Mouse (Mus musculus): ENCODE results near the gene Plekhs1. TPM values are rescaled to one million over a fixed set of nuclear protein-coding genes. Genes with fewer than 3 reads are reported as not detected.

Plekhs1 gene
- polyA plus RNA-seq, 1 experiment from 2014 or later, result 0.99 TPM

DNA sequence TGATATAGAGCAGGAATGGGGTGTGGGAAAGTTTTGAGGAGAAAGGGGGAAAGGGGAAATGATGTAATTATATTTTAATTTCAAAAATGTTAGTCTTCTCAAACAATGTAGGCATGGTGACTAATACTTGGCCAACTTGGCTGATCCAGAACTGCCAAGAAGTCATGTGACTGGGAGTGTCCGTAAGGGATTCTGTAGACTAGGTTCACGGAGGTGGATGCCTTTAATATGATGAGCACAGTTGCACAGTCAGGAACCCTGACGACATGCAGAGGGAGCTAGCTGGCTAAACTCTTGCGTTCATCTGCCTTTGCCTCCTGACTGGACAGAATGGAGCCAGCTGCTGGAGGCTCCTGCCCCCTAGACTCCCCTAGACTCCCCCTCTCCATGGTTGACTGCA lies 9.6 kb upstream of the Plekhs1 start:
- Histone ChIP-seq H3K4me3 (ENCODE audit: low read depth, low read length) (no peak overlapping the region), H3K27me3 (replicated peaks; ENCODE audit: control insufficient read depth, insufficient read depth, low read length) (no peaks in the 10 kb centered on the region), H3K9me3 (ENCODE audit: control insufficient read depth) (no peaks in the 10 kb centered on the region), H3K9ac (ENCODE audit: low read depth, low read length) (no peak overlapping the region), H3K36me3 (ENCODE audit: control insufficient read depth, insufficient read depth) (no peaks in the 10 kb centered on the region), H3K4me1 (replicated peaks; ENCODE audit: control insufficient read depth, insufficient read depth, low read length) (no peaks in the 10 kb centered on the region), H3K27ac (ENCODE audit: low read depth, low read length) (no peak overlapping the region), H3K4me2 (replicated peaks; ENCODE audit: low read depth) (no peak overlapping the region)
- TF ChIP-seq CTCF (IDR thresholded peaks at IDR 0.05; ENCODE audit: low read depth), result no peak
- 65% methylated on average over 4 of the region's 4 CpGs for WGBS
- no peak for ATAC-seq

DNA sequence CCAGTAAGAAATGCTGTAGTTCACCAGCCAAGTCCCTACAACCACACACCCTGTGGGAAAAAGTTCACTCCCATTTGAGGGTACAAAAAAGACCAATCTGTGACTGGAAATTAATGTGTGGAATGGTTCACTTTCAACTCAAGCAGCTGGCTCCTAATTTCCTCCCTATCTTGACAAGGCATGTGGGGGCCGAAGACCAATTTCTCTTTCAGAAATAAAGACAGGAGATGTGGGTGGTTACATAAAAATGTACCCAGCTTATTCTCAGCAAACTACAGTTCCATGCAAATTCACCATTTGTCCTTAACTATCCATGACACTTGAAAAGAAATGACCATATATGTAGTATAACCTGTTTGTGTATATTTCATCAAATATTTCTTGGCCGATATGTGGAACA lies 9.0 kb upstream of the Plekhs1 start:
- Histone ChIP-seq H3K27ac (ENCODE audit: low read depth, low read length) (no peak overlapping the region), H3K4me1 (replicated peaks; ENCODE audit: control insufficient read depth, insufficient read depth, low read length) (no peaks in the 10 kb centered on the region), H3K4me2 (replicated peaks; ENCODE audit: low read depth) (no peak overlapping the region), H3K9me3 (ENCODE audit: control insufficient read depth) (no peaks in the 10 kb centered on the region), H3K27me3 (replicated peaks; ENCODE audit: control insufficient read depth, insufficient read depth, low read length) (no peaks in the 10 kb centered on the region), H3K4me3 (ENCODE audit: low read depth, low read length) (no peak overlapping the region), H3K9ac (ENCODE audit: low read depth, low read length) (no peak overlapping the region), H3K36me3 (ENCODE audit: control insufficient read depth, insufficient read depth) (no peaks in the 10 kb centered on the region)
- 83% methylated on average over 2 of the region's 2 CpGs for WGBS
- no peak for ATAC-seq
- no peak for TF ChIP-seq CTCF (IDR thresholded peaks at IDR 0.05; ENCODE audit: low read depth)

GRCm38 (mm10) chr19:56454862-56455261 lies 6.6 kb upstream of the Plekhs1 start:
- 72% methylated on average over 4 of the region's 4 CpGs for WGBS
- Histone ChIP-seq H3K4me3 (ENCODE audit: low read depth, low read length) (no peak overlapping the region), H3K27me3 (replicated peaks; ENCODE audit: control insufficient read depth, insufficient read depth, low read length) (no peaks in the 10 kb centered on the region), H3K9ac (ENCODE audit: low read depth, low read length) (no peak overlapping the region), H3K4me1 (replicated peaks; ENCODE audit: control insufficient read depth, insufficient read depth, low read length) (no peaks in the 10 kb centered on the region), H3K27ac (ENCODE audit: low read depth, low read length) (no peak overlapping the region), H3K4me2 (replicated peaks; ENCODE audit: low read depth) (no peak overlapping the region), H3K9me3 (ENCODE audit: control insufficient read depth) (no peaks in the 10 kb centered on the region), H3K36me3 (ENCODE audit: control insufficient read depth, insufficient read depth) (no peaks in the 10 kb centered on the region)
- no peak for ATAC-seq
- TF ChIP-seq CTCF (IDR thresholded peaks at IDR 0.05; ENCODE audit: low read depth), result no peak

GRCm38 (mm10) chr19:56455369-56455768 lies 6.1 kb upstream of the Plekhs1 start:
- no peak for ATAC-seq
- 55% methylated on average over 2 of the region's 2 CpGs for WGBS

DNA sequence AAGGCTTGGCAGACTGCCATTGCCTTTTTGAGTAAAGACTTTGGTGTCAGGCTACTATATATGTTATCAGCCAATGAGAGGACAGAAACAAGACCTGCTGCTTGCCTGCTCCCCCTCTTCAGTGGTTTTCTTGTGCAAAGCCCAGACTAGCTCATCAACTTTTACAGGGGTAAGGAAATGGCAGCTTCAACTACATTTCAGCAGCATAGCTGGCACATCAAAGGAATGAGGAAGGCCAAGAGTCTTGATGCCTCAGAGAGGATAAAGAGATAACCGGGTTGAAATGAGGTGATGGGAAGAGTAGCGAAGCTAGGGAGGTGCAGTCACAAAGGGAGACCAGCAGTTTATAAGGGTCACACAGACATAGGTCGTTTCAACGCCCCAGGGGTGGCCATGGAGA lies 3.9 kb upstream of the Plekhs1 start:
- TF ChIP-seq CTCF (IDR thresholded peaks at IDR 0.05; ENCODE audit: low read depth), result no peak
- H3K27me3 ChIP-seq (replicated peaks; ENCODE audit: control insufficient read depth, insufficient read depth, low read length), result no peaks in the 10 kb centered on the region
- WGBS, result 84% methylated on average over 4 of the region's 4 CpGs
- H3K4me1 ChIP-seq (replicated peaks; ENCODE audit: control insufficient read depth, insufficient read depth, low read length), result no peaks in the 10 kb centered on the region
- no peaks in the 10 kb centered on the region for H3K9me3 ChIP-seq (ENCODE audit: control insufficient read depth)
- no peak overlapping the region for H3K9ac ChIP-seq (ENCODE audit: low read depth, low read length)
- ATAC-seq, result no peak
- H3K27ac ChIP-seq (ENCODE audit: low read depth, low read length), result no peak overlapping the region
- no peaks in the 10 kb centered on the region for H3K36me3 ChIP-seq (ENCODE audit: control insufficient read depth, insufficient read depth)
- no peak overlapping the region for H3K4me3 ChIP-seq (ENCODE audit: low read depth, low read length)
- no peak overlapping the region for H3K4me2 ChIP-seq (replicated peaks; ENCODE audit: low read depth)

More at GRCm38 (mm10) chr19:56455369-56455768, 6.1 kb upstream of the Plekhs1 start:
- Histone ChIP-seq H3K9me3 (ENCODE audit: control insufficient read depth) (no peaks in the 10 kb centered on the region), H3K4me3 (ENCODE audit: low read depth, low read length) (no peak overlapping the region), H3K9ac (ENCODE audit: low read depth, low read length) (no peak overlapping the region), H3K4me1 (replicated peaks; ENCODE audit: control insufficient read depth, insufficient read depth, low read length) (no peaks in the 10 kb centered on the region), H3K36me3 (ENCODE audit: control insufficient read depth, insufficient read depth) (no peaks in the 10 kb centered on the region), H3K4me2 (replicated peaks; ENCODE audit: low read depth) (no peak overlapping the region), H3K27me3 (replicated peaks; ENCODE audit: control insufficient read depth, insufficient read depth, low read length) (no peaks in the 10 kb centered on the region), H3K27ac (ENCODE audit: low read depth, low read length) (no peak overlapping the region)
- no peak for TF ChIP-seq CTCF (IDR thresholded peaks at IDR 0.05; ENCODE audit: low read depth)

DNA sequence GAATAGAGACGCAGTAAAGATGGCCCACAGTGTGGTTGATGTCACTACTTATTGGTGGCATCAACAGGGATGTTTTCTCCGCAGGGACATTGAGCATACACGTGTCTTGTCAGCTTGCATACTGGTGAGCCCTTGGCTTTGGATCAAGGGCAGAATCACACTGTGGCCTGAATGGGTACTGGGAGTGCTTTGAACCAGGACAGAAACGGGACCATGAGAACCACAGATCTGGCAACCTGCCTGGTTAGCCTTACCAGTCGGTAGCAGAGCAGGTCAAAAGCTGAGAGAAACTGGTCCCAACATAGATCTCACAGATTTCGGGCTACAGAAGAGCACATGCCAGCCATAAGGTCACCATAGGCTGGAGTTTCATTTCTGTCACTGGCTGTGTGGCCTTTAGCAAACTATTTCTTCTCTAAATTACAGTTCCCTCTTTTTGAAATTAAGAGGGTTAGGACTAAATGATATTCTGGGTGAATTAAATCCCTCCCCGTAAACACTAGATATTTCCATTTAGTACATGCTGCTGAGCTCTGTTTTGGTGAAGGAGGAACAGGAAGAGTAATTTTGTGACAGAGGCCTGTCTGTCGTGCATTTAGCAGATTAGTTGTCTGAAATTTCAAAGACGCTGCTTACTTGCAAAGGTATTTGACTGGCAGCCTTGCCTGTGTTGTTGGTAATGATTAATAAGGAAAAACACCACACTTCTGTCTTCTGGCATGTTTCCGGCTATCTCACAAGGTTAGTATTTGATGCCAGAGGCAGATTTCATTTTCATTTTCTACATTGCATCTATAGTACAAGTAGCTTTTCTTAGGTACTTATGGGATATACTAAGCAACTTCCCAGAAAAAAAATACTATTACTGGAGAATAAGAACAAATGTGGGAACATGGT lies 2.0 kb upstream of the Plekhs1 start:
- Histone ChIP-seq H3K4me1 (replicated peaks; ENCODE audit: control insufficient read depth, insufficient read depth, low read length) (no peaks in the 10 kb centered on the region), H3K27me3 (replicated peaks; ENCODE audit: control insufficient read depth, insufficient read depth, low read length) (no peaks in the 10 kb centered on the region), H3K36me3 (ENCODE audit: control insufficient read depth, insufficient read depth) (no peaks in the 10 kb centered on the region), H3K27ac (ENCODE audit: low read depth, low read length) (no peak overlapping the region), H3K9me3 (ENCODE audit: control insufficient read depth) (no peaks in the 10 kb centered on the region), H3K4me2 (replicated peaks; ENCODE audit: low read depth) (no peak overlapping the region), H3K4me3 (ENCODE audit: low read depth, low read length) (no peak overlapping the region), H3K9ac (ENCODE audit: low read depth, low read length) (no peak overlapping the region)
- ATAC-seq, result no peak
- TF ChIP-seq CTCF (IDR thresholded peaks at IDR 0.05; ENCODE audit: low read depth), result no peak
- 77% methylated on average over 10 of the region's 10 CpGs for WGBS

Measured in intestine, postnatal 0 days (tissue).